Mouse (Mus musculus) liver, postnatal 0 days (tissue): ENCODE results near the gene Col19a1. TPM values are rescaled to one million over a fixed set of nuclear protein-coding genes. Genes with fewer than 3 reads are reported as not detected.

Experiments used
- ATAC-seq: fragments of 200-750 bp; cut with Nextera tagmentation; 2 replicates; pipeline ENCODE4 v1.8.0; 2017; ENCODE audit warnings: mild to moderate bottlenecking, moderate library complexity
- DNase-seq: peaks from one replicate; pipeline ENCODE4 v3.0.0-alpha.2; 2016
- H3K27ac ChIP-seq: fragments of 300-500 bp; sonication (generic); 2 replicates; pipeline ENCODE4 v1.5.1; 2014; ENCODE audit warnings: antibody characterized with exemption, moderate library complexity, mild to moderate bottlenecking, low read depth
- H3K27me3 ChIP-seq: fragments of 300-500 bp; sonication (generic); 2 replicates; pipeline ENCODE4 v1.6.1; 2014; ENCODE audit warnings: low read length, control low read depth, mixed read lengths; ENCODE audit not compliant: insufficient read depth
- H3K36me3 ChIP-seq: fragments of 300-500 bp; sonication (generic); replicated peaks from 2 replicates; pipeline ENCODE4 v1.6.1; 2014; ENCODE audit warnings: mild to moderate bottlenecking, control low read depth, low read length, moderate library complexity, mixed read lengths; ENCODE audit not compliant: insufficient read depth
- H3K4me1 ChIP-seq: fragments of 300-500 bp; sonication (generic); 2 replicates; pipeline ENCODE4 v1.6.1; 2014; ENCODE audit warnings: antibody characterized with exemption, mild to moderate bottlenecking, control low read depth; ENCODE audit not compliant: insufficient read depth
- H3K4me2 ChIP-seq: fragments of 300-500 bp; sonication (generic); 2 replicates; pipeline ENCODE4 v1.6.1; 2014; ENCODE audit warnings: low read depth, mild to moderate bottlenecking, low read length, moderate library complexity, mixed read lengths
- H3K4me3 ChIP-seq: fragments of 300-500 bp; sonication (generic); 2 replicates; pipeline ENCODE4 v1.5.1; 2014; ENCODE audit warnings: low read depth, low read length
- H3K9ac ChIP-seq: fragments of 300-500 bp; sonication (generic); replicated peaks from 2 replicates; pipeline ENCODE4 v1.6.1; 2014; ENCODE audit warnings: mild to moderate bottlenecking, moderate library complexity
- H3K9me3 ChIP-seq: fragments of 300-500 bp; sonication (generic); 2 replicates; pipeline ENCODE4 v1.6.1; 2016; ENCODE audit warnings: mild to moderate bottlenecking, control low read depth, low read length, mixed read lengths
- CTCF ChIP-seq: sonication (generic); IDR thresholded peaks from 2 replicates; pipeline ENCODE4 v1.5.1; 2016; ENCODE audit warnings: antibody characterized with exemption, low read depth
- EP300 ChIP-seq: IDR thresholded peaks from 2 replicates; pipeline ENCODE4 v1.6.1; 2016; ENCODE audit warnings: antibody characterized with exemption, low read depth, mild to moderate bottlenecking
- WGBS: fragments of 180-500 bp; shearing (Covaris S2); extraction: QIAGEN DNeasy Blood & Tissue Kit; methylation state at CpG from one replicate; pipeline ENCODE4 v1.1.7; 2014; ENCODE audit not compliant: insufficient replicate concordance; 5-methylcytosine and 5-hydroxymethylcytosine counted together
- polyA plus RNA-seq: library from polyadenylated mRNA; unstranded; fragments of >200 nt; fragmentation: Nextera tagmentation; extraction: Ambion mirVana; gene quantifications from 2 replicates; pipeline ENCODE4 v1.2.1, GENCODE M21; 2015

The Col19a1 gene
- polyA plus RNA-seq, 1 experiment from 2014 or later: not detected

DNA sequence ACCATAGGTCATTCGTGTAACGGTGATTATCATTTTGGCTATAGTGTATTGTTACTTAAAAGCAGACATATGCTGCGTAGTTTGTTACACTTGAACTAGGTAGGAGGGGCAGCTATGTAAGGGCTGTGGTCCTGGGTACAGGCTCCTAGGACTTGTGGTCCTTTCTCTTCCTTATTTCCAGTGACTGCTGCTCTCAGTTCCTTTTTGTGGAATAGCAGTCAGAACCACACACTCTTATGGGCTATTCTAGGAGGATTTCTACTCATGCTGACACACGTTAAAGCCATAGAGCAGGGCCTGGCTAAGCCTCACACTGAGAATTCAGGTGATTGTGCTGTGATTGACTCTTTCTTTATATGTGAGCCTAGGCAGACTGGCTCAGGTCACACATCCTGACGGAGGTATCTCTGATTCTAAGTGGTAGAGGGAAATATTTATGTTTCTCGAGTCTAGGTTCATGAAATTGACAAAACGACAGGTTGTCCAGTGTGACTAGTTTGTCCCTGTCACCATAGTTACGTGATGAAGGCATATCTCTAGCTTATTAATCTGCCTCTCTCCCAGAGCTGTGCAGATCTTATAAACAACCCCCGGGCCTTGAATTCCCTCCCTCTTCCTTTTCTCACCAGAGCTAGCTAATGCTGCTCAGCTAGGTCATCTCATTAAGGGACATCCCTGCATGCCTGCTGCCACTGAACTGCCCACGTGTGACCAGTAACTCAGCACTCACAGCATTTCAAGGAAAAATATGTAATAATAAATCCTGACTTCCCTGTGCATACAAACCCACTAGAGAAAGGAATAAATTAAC is 338.8 kb downstream of the Col19a1 start:
- no peak for DNase-seq

GRCm38 (mm10) chr1:24245700-24246375 is 341.4 kb downstream of the Col19a1 start:
- Histone ChIP-seq H3K27me3 (no peaks in the 10 kb centered on the region), H3K4me3 (no peak overlapping the region), H3K4me1 (no peaks in the 10 kb centered on the region), H3K27ac (no peak overlapping the region), H3K9ac (no peak overlapping the region), H3K4me2 (no peak overlapping the region), H3K36me3 (no peaks in the 10 kb centered on the region), H3K9me3 (no peaks in the 10 kb centered on the region)
- TF ChIP-seq CTCF (no peak), EP300 (no peak)
- ATAC-seq (no peak), DNase-seq (no peak)
- 66% methylated on average over 13 of the region's 13 CpGs for WGBS

More for the DNA sequence above, 338.8 kb downstream of the Col19a1 start:
- no peak for ATAC-seq
- H3K9ac ChIP-seq: no peak overlapping the region
- H3K4me2 ChIP-seq: no peak overlapping the region
- TF ChIP-seq CTCF (no peak), EP300 (no peak)
- H3K36me3 ChIP-seq: no peaks in the 10 kb centered on the region
- H3K27me3 ChIP-seq: no peaks in the 10 kb centered on the region
- 65% methylated on average over 10 of the region's 10 CpGs for WGBS
- no peak overlapping the region for H3K27ac ChIP-seq
- no peaks in the 10 kb centered on the region for H3K9me3 ChIP-seq
- no peak overlapping the region for H3K4me3 ChIP-seq
- no peaks in the 10 kb centered on the region for H3K4me1 ChIP-seq

GRCm38 (mm10) chr1:24244931-24245330 is 342.3 kb downstream of the Col19a1 start:
- ATAC-seq (no peak), DNase-seq (no peak)
- Histone ChIP-seq H3K4me3 (no peak overlapping the region), H3K9me3 (no peaks in the 10 kb centered on the region), H3K9ac (no peak overlapping the region), H3K27me3 (no peaks in the 10 kb centered on the region), H3K36me3 (no peaks in the 10 kb centered on the region), H3K4me1 (no peaks in the 10 kb centered on the region), H3K27ac (no peak overlapping the region), H3K4me2 (no peak overlapping the region)
- WGBS: 78% methylated on average over 10 of the region's 10 CpGs
- TF ChIP-seq EP300 (no peak), CTCF (no peak)

GRCm38 (mm10) chr1:24240039-24240691 is 347.1 kb downstream of the Col19a1 start:
- TF ChIP-seq CTCF (no peak), EP300 (no peak)
- ATAC-seq: no peak
- Histone ChIP-seq H3K27me3 (no peaks in the 10 kb centered on the region), H3K4me2 (no peak overlapping the region), H3K9ac (no peak overlapping the region), H3K27ac (no peak overlapping the region), H3K4me1 (no peaks in the 10 kb centered on the region), H3K9me3 (no peaks in the 10 kb centered on the region), H3K36me3 (no peaks in the 10 kb centered on the region), H3K4me3 (no peak overlapping the region)
- no peak for DNase-seq
- 77% methylated on average over 8 of the region's 8 CpGs for WGBS

DNA sequence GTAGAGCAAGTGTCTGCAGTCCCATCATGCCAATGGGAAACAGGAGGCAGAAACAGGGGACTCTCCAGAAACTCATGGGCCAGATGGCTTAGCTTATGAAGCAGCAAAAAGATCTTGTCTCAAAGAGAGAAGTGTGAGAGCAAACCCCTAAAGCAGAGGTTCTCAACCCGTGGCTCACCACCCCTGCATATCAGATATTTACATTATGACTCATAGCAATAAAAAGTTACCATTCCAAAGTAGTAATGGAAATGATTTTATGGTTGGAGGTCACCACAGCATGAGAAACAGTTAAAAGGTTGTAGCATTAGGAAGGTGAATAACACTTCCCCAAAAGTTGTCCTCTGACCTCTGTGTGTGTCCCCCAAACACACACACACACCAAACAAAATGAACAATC is 350.9 kb downstream of the Col19a1 start:
- no peaks in the 10 kb centered on the region for H3K4me1 ChIP-seq
- no peaks in the 10 kb centered on the region for H3K36me3 ChIP-seq
- no peaks in the 10 kb centered on the region for H3K27me3 ChIP-seq
- H3K9me3 ChIP-seq: no peaks in the 10 kb centered on the region
- no peak overlapping the region for H3K4me3 ChIP-seq
- DNase-seq (no peak), ATAC-seq (no peak)
- no peak overlapping the region for H3K9ac ChIP-seq
- TF ChIP-seq EP300 (no peak), CTCF (no peak)
- WGBS: 41% methylated on average over 1 of the region's 1 CpGs
- no peak overlapping the region for H3K27ac ChIP-seq
- H3K4me2 ChIP-seq: no peak overlapping the region

DNA sequence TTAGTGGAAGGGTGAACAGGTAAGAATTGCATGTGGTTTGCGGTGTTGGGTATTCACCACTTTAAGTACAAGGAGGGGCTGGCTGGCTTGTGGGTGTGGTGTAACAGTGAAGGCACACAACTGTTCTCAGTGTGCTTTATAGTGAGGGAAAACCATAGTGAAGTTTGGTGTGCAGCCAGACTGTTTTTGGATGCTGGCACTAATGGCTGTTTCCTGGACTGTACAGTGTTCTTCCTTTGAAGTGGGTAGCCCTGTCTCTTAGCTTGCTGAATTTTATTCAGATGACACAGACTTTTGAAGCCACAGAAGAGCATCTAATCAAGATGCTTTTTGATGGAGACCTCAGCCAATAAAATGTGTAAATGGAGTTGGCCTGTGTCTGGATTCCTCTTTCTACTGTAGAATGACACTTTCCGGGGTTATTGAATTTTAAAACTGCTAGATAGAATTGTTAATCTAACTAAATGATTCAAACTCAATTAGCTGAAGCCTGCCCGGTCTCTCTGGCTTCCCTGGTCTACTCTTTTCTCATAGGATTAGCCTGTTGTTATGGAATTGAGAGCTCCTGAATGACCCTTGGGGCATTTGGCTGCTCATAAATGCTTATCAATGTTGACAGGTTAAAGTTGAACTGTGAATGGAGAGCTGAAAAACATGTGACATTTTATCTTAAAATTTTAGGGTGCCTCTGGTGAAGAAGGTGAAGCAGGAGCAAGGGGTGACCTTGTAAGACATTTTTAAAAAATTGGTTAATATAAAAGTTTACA is 355.6 kb downstream of the Col19a1 start:
- H3K4me2 ChIP-seq: no peak overlapping the region
- H3K36me3 ChIP-seq: no peaks in the 10 kb centered on the region
- no peak overlapping the region for H3K27ac ChIP-seq
- DNase-seq (no peak), ATAC-seq (no peak)
- no peak overlapping the region for H3K9ac ChIP-seq
- TF ChIP-seq CTCF: no peak
- no peak for TF ChIP-seq EP300
- no peaks in the 10 kb centered on the region for H3K4me1 ChIP-seq
- H3K4me3 ChIP-seq: no peak overlapping the region
- no peaks in the 10 kb centered on the region for H3K27me3 ChIP-seq
- 75% methylated on average over 3 of the region's 3 CpGs for WGBS
- H3K9me3 ChIP-seq: no peaks in the 10 kb centered on the region
